Mouse (Mus musculus) lung, adult 2 months (tissue): ENCODE data around the gene Tyw1. TPM values are rescaled to one million over a fixed set of nuclear protein-coding genes. Genes with fewer than 3 reads are reported as not detected.

Experiments
- DNase-seq: peaks from one replicate; pipeline ENCODE4 v3.0.0; 2022
- H3K4me1 ChIP-seq: fragments of 200-500 bp; 2 replicates; pipeline ENCODE4 v1.6.1; 2011; ENCODE audit warnings: low read length; ENCODE audit not compliant: control insufficient read depth, insufficient read depth
- H3K4me3 ChIP-seq: fragments of 200-500 bp; replicated peaks from 2 replicates; pipeline ENCODE3; 2011; ENCODE audit warnings: low read depth, mild to moderate bottlenecking, control low read depth, low read length; ENCODE audit errors: extremely low read depth
- CTCF ChIP-seq: fragments of 200-500 bp; IDR thresholded peaks from 2 replicates; pipeline ENCODE4 v1.5.1; 2011; ENCODE audit warnings: mild to moderate bottlenecking, low read length, control low read depth; ENCODE audit not compliant: insufficient read depth
- POLR2A ChIP-seq: fragments of 200-500 bp; IDR thresholded peaks from 2 replicates; pipeline ENCODE4 v1.6.1; 2011; ENCODE audit warnings: low read depth, mild to moderate bottlenecking, control low read depth, low read length, borderline replicate concordance; ENCODE audit errors: extremely low read depth
- WGBS: fragments of 180-500 bp; shearing (Covaris S2); methylation state at CpG from one replicate; pipeline ENCODE4 v1.1.7; 2018; 5-methylcytosine and 5-hydroxymethylcytosine counted together
- polyA plus RNA-seq: library from polyadenylated mRNA; depleted of rRNA; stranded (reverse); fragments of >200 nt; gene quantifications from 2 replicates; pipeline ENCODE4 v1.2.3, GENCODE M21; 2012

The Tyw1 gene
- polyA plus RNA-seq, 1 experiment: 8.0 TPM

DNA sequence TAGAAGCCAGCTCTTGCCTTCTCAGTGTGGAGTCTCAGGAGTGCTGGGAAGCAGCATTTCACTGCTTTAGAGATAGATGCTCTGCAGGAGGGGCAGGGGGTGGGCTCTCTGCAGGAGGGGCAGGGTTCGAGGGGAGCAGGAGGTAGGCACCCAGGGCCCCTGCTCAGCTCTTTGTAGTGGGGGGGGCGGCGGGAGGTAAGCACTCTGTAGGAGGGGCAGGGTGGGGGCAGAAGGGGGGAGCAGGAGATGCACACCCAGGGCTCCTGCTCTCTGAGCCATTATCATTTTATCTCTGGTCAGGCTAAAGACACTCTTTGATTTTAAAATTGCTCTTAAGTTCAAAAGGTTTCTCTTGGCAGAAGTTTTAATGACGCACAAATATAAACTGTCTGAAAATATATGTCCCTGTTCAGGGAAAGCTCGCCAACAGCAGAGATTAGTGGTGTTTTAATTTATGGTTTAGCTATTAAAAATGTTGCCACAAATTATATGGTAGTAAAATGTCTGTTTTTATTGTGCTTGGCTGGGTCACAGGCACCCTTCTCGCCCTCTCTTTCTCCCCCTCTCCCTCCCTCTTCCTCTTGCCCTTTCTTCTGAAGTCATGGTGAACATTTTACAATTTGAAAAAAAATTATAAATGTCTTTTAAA is 72.3 kb downstream of the Tyw1 start:
- 71% methylated on average over 6 of the region's 6 CpGs for WGBS

DNA sequence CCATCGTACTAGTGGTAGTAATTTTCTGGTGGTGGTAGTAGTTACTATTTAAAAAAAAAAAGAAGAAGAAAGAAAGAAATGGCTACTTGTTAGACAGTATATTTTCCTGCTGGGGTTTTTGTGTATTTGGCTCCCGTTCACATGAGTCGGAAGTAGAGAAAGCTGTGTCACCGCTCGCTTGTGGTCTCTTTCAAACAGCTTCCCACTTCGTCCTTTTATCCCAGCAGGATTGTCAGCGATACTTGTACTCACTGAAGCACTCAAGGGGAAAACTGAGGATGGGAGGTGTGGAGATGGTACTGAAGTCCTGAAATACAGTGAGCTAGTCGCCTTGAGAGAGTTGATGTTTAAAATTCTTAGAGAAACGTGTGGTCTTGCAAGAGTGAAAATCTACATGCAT is 72.9 kb downstream of the Tyw1 start:
- no peak for DNase-seq
- WGBS: 88% methylated on average over 9 of the region's 9 CpGs
- TF ChIP-seq CTCF (no peak), POLR2A (no peak)
- H3K4me1 ChIP-seq: peaks cover 3% of the 10 kb centered on the region
- no peak overlapping the region for H3K4me3 ChIP-seq

More for the DNA sequence above, 72.3 kb downstream of the Tyw1 start:
- Histone ChIP-seq H3K4me3 (no peak overlapping the region), H3K4me1 (peaks cover 2% of the 10 kb centered on the region)
- no peak for DNase-seq
- no peak for TF ChIP-seq POLR2A

DNA sequence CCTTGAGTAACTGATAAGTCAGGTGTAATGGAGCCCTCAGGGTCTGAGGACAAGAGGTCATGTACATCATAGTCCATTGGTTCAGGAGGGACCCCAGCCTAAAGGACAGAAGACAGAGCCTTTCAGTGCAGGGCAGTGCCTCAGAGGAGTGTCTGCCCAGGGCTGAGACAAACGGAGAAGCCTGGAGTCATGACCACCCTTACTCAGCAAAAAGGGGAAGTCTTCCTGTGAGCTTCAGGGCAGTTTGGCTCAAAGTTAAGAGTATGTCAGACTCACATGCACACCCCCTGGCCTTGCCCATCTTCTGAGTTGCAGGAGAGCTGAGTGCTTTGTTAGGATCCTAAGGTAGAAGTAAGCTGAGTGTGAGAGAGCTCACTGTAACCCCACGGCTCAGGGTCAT is 74.5 kb downstream of the Tyw1 start:
- no peak for DNase-seq
- TF ChIP-seq POLR2A (no peak), CTCF (no peak)
- WGBS: 65% methylated on average over 2 of the region's 2 CpGs
- Histone ChIP-seq H3K4me1 (peaks cover 5% of the 10 kb centered on the region), H3K4me3 (no peak overlapping the region)

DNA sequence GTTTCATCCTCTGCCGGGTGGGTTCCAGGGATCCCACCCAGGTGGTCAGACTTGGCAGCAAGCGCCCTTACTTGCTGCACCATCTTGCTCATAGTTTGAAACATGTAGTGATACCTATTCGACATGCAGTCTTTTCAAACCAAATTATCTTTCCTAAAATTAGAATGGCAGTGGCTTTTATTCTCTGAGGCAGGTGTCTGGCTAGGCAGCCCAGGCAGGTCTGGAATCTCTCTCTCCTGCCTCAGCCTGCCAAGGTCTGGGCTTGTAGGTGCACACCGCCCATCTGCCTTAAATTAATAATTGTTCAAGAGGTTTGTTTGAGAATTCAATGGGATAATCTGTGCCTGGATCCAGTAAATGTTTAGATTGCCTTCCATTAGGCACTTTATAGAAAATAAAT is 75.4 kb downstream of the Tyw1 start:
- Histone ChIP-seq H3K4me1 (peaks cover 5% of the 10 kb centered on the region), H3K4me3 (no peak overlapping the region)
- WGBS: 81% methylated on average over 4 of the region's 4 CpGs
- TF ChIP-seq CTCF (no peak), POLR2A (no peak)
- no peak for DNase-seq

DNA sequence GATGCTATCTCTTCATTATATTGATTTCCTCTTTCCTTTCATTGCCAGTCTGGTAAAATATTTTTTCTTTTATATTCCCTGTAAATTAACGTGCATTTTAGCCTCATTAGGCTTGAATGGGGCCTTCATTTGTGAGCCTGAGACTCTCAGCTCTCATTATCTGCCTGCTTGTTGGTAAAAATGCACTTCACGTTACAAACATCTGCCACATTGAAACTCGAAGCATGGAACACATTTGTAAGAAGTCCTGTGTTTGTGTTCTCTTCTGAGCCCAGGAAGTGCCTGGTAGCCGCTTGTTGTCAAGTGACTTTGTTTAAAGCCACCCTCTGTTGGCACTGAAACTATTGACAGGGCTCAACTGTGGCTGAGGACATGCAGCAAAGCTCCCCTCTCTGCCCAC is 75.8 kb downstream of the Tyw1 start:
- TF ChIP-seq POLR2A: no peak
- TF ChIP-seq CTCF: no peak
- 40% methylated on average over 4 of the region's 4 CpGs for WGBS
- peaks cover 5% of the 10 kb centered on the region for H3K4me1 ChIP-seq
- no peak overlapping the region for H3K4me3 ChIP-seq
- no peak for DNase-seq

DNA sequence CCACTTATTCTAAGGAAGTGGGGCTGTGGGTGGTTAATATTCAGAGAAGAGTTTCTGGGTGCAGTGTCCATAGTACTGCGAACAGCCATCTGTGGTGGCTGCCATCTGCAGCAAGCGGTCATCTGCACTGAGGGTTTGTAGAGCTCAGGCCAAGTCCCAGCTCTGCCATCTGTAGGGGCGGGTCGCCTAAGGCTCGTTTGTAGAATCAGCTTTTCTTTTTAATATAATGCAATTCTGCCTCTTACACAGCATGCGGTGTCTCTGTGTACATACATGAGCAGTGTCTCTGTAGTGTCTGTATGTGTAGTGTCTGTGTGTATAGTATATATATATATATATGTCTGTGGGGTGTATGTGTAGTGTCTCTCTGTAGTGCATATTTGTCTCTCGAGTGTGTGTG is 78.1 kb downstream of the Tyw1 start:
- TF ChIP-seq CTCF (no peak), POLR2A (no peak)
- H3K4me1 ChIP-seq: peaks cover 8% of the 10 kb centered on the region
- no peak for DNase-seq
- 83% methylated on average over 7 of the region's 7 CpGs for WGBS
- H3K4me3 ChIP-seq: no peak overlapping the region

DNA sequence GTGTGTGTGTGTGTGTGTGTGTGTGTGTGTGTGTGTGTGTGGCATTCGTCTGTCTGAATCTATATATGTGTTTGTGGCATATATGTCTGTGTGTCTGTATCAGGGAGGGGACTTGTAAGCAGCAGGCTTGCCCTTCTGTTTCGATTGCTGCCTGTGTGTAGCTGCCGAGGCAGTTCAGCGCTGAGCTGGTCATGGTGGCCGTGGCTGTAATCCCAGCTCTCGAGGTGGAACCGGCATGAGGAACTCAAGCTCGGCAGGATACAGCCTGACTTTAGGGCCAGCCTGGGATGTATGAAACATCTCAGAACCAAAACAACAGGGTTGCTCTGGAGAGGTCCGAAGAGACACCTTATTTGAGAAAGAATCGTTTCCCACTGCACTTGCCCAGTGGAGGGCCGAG is 78.6 kb downstream of the Tyw1 start:
- 92% methylated on average over 11 of the region's 11 CpGs for WGBS
- no peak overlapping the region for H3K4me3 ChIP-seq
- peaks cover 8% of the 10 kb centered on the region for H3K4me1 ChIP-seq
- TF ChIP-seq CTCF (no peak), POLR2A (no peak)
- DNase-seq: no peak

DNA sequence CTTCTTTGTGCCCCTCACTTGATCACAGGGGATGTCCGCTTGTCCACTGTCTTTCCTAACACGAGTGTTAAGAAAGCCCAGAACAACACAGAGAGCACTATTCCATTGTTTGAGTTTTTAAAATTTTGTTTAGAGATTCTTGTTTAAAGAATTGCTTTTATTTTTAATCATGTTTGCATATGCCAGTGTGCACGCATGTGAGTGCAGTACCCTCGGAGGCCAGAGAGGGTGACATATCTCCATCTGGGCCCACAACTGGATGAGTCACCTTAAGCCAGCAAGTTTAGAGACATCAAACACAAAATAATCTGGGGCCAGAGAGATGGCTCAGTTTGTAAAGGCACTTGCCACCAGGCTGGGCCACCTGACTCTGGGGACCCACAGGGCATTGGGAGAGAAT is 80.0 kb downstream of the Tyw1 start:
- no peak overlapping the region for H3K4me3 ChIP-seq
- peaks cover 8% of the 10 kb centered on the region for H3K4me1 ChIP-seq
- DNase-seq: no peak
- WGBS: 97% methylated on average over 4 of the region's 4 CpGs
- no peak for TF ChIP-seq POLR2A
- no peak for TF ChIP-seq CTCF

DNA sequence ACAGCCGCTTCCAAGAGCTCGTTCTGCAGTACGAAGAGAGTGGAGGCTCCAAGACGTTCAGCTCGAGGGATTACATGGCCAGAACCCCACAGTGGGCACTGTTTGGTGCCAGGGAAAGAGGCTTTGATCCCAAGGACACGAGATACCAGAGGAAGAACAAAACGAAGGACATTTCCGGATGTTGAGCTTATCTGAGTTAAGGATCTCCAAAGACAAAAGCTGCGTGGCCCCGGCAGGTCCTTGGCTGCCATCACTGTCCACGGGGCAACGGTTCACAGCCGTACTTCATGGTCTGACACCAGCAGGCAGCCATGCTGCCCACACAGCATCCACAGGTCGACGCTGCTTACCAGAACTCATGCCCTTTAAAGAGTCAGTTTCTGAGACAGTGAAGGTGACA is 85.2 kb downstream of the Tyw1 start:
- TF ChIP-seq CTCF (no peak), POLR2A (no peak)
- Histone ChIP-seq H3K4me3 (no peak overlapping the region), H3K4me1 (0 out of 2 replicates have a peak, but pooled peaks cover 3% of the 10 kb centered on the region)
- no peak for DNase-seq
- 86% methylated on average over 15 of the region's 15 CpGs for WGBS

DNA sequence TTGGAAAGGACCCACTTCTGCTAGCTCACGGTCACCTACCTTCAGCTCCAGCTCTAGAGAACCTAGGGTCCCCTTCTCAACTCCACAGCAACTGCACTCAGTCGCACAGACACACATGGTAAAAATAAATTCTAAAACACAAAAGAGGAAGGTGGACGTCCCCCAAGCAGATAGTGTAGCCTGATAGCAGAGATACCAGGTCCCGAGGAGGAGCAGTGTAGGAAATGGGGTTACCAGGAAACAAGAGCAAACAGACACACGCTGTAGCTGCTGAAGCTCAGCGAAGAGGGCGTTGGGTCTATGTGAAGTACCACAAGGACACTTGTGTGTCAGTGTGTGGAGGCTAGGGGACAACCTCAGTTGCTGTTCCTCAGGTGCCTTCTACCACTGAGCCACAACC is 89.6 kb downstream of the Tyw1 start:
- no peaks in the 10 kb centered on the region for H3K4me1 ChIP-seq
- TF ChIP-seq CTCF (no peak), POLR2A (no peak)
- WGBS: 79% methylated on average over 7 of the region's 7 CpGs

More for the DNA sequence above, 89.6 kb downstream of the Tyw1 start:
- no peak overlapping the region for H3K4me3 ChIP-seq
- no peak for DNase-seq
